Mouse (Mus musculus) stomach, postnatal 0 days (tissue): ENCODE data around the gene Cyth4. TPM values are rescaled to one million over a fixed set of nuclear protein-coding genes. Genes with fewer than 3 reads are reported as not detected.
A peak's percentile ranks its signal among the peaks of the same experiment; 100 is the strongest.

Experiments
- ATAC-seq: fragments of 200-750 bp; cut with Nextera tagmentation; 2 replicates; pipeline ENCODE4 v1.8.0; 2017; ENCODE audit not compliant: low FRiP score, low TSS enrichment
- DNase-seq: peaks from one replicate; pipeline ENCODE4 v3.0.0-alpha.2; 2016; ENCODE audit warnings: low spot score
- H3K27ac ChIP-seq: fragments of 300-500 bp; sonication (generic); replicated peaks from 2 replicates; pipeline ENCODE4 v1.5.1; 2014; ENCODE audit warnings: mild to moderate bottlenecking, control low read depth
- H3K27me3 ChIP-seq: fragments of 300-500 bp; sonication (generic); 2 replicates; pipeline ENCODE4 v1.6.1; 2014; ENCODE audit warnings: low read length; ENCODE audit not compliant: control insufficient read depth, insufficient read depth
- H3K36me3 ChIP-seq: fragments of 300-500 bp; sonication (generic); 2 replicates; pipeline ENCODE4 v1.6.1; 2014; ENCODE audit warnings: low read length, mixed read lengths; ENCODE audit not compliant: control insufficient read depth, insufficient read depth
- H3K4me1 ChIP-seq: fragments of 300-500 bp; sonication (generic); replicated peaks from 2 replicates; pipeline ENCODE4 v1.6.1; 2014; ENCODE audit warnings: antibody characterized with exemption; ENCODE audit not compliant: control insufficient read depth, insufficient read depth
- H3K4me2 ChIP-seq: fragments of 300-500 bp; sonication (generic); replicated peaks from 2 replicates; pipeline ENCODE4 v1.6.1; 2014; ENCODE audit warnings: low read depth, mild to moderate bottlenecking, control low read depth, moderate library complexity
- H3K4me3 ChIP-seq: fragments of 300-500 bp; sonication (generic); 2 replicates; pipeline ENCODE4 v1.5.1; 2014; ENCODE audit warnings: low read depth, low read length, control low read depth
- H3K9ac ChIP-seq: fragments of 300-500 bp; sonication (generic); 2 replicates; pipeline ENCODE4 v1.6.1; 2014; ENCODE audit warnings: mild to moderate bottlenecking, low read length, control low read depth, mixed read lengths
- H3K9me3 ChIP-seq: fragments of 300-500 bp; sonication (generic); 2 replicates; pipeline ENCODE4 v1.6.1; 2016; ENCODE audit warnings: low read length; ENCODE audit not compliant: control insufficient read depth
- CTCF ChIP-seq: IDR thresholded peaks from 2 replicates; pipeline ENCODE4 v1.5.1; 2016; ENCODE audit warnings: antibody characterized with exemption, low read depth, mild to moderate bottlenecking, moderate library complexity
- EP300 ChIP-seq: optimal IDR thresholded peaks from 2 replicates; pipeline ENCODE3; 2016; ENCODE audit warnings: antibody characterized with exemption
- WGBS: fragments of 180-500 bp; shearing (Covaris S2); extraction: QIAGEN DNeasy Blood & Tissue Kit; methylation state at CpG from one replicate; pipeline ENCODE4 v1.1.7; 2014; 5-methylcytosine and 5-hydroxymethylcytosine counted together
- polyA plus RNA-seq: library from polyadenylated mRNA; unstranded; fragments of >200 nt; fragmentation: Nextera tagmentation; extraction: Ambion mirVana; gene quantifications from 2 replicates; pipeline ENCODE4 v1.2.1, GENCODE M21; 2015

Cyth4 gene
- polyA plus RNA-seq, 1 experiment from 2014 or later, result 5.8 TPM

- DNase-seq (peak; percentile 29), ATAC-seq (no peak)
- H3K9me3 ChIP-seq, result no peaks in the 10 kb centered on the region
- no peaks in the 10 kb centered on the region for H3K27me3 ChIP-seq
- H3K27ac ChIP-seq, result no peak overlapping the region
- TF ChIP-seq CTCF (no peak), EP300 (no peak)
- H3K36me3 ChIP-seq, result no peaks in the 10 kb centered on the region
- WGBS, result 58% methylated on average over 6 of the region's 6 CpGs
- no peak overlapping the region for H3K4me2 ChIP-seq
- no peaks in the 10 kb centered on the region for H3K4me1 ChIP-seq
- H3K9ac ChIP-seq, result no peak overlapping the region
- H3K4me3 ChIP-seq, result no peak overlapping the region
Measured at GRCm38 (mm10) chr15:78604255-78604654, 7.4 kb downstream of the Cyth4 start.

DNA sequence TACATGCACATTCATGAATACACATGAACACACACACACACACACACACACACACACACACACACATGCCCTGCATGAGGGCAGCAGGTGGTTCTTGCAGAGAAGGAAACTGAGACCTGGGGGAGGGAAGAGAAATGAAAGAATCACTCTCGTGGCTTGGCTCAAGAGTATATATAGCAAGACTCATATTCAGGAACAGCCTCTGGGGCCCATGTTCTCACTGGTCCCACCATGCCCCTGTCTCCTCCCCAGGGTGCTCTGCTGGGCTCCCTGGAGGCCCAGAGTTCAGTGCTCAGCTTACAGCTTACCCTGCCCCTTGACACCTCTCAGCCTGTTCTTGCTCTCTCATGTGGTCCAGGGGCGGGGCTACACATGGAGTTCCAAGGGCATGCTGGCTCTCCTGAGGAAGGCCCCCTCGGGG lies 8.5 kb downstream of the Cyth4 start:
- no peak for DNase-seq
- WGBS, result 31% methylated on average over 3 of the region's 3 CpGs

DNA sequence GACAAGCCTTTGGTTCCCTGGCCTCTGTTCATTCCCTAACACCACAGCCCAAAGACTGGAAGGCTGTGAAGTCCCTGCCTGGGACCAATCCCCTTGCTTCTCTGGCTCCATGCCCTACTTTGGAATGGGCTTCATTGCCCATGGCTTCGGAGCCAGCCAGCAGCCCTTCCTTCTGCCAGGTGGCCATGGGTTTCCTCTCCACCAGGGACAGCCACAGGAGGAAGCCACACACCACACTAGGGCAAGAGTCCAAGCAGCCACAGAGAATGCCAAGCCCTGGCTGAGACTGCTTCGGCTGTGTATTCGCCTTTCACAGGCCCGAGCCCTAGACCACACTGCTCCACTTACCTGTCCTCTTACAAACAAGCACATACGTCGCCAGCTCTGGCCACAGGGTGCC lies 9.2 kb downstream of the Cyth4 start:
- H3K9ac ChIP-seq, result no peak overlapping the region
- no peaks in the 10 kb centered on the region for H3K36me3 ChIP-seq
- TF ChIP-seq EP300, result no peak
- no peak for TF ChIP-seq CTCF
- no peak overlapping the region for H3K4me2 ChIP-seq
- no peak overlapping the region for H3K4me3 ChIP-seq
- no peaks in the 10 kb centered on the region for H3K9me3 ChIP-seq
- H3K27ac ChIP-seq, result no peak overlapping the region
- ATAC-seq (no peak), DNase-seq (no peak)
- H3K27me3 ChIP-seq, result no peaks in the 10 kb centered on the region
- WGBS, result 69% methylated on average over 6 of the region's 6 CpGs
- H3K4me1 ChIP-seq, result no peaks in the 10 kb centered on the region

More for the DNA sequence above, 8.5 kb downstream of the Cyth4 start:
- H3K27ac ChIP-seq, result no peak overlapping the region
- H3K9me3 ChIP-seq, result no peaks in the 10 kb centered on the region
- H3K4me3 ChIP-seq, result no peak overlapping the region
- no peak for ATAC-seq
- no peak overlapping the region for H3K9ac ChIP-seq
- no peaks in the 10 kb centered on the region for H3K4me1 ChIP-seq
- no peaks in the 10 kb centered on the region for H3K27me3 ChIP-seq
- no peak overlapping the region for H3K4me2 ChIP-seq
- no peaks in the 10 kb centered on the region for H3K36me3 ChIP-seq
- TF ChIP-seq EP300 (no peak), CTCF (no peak)

DNA sequence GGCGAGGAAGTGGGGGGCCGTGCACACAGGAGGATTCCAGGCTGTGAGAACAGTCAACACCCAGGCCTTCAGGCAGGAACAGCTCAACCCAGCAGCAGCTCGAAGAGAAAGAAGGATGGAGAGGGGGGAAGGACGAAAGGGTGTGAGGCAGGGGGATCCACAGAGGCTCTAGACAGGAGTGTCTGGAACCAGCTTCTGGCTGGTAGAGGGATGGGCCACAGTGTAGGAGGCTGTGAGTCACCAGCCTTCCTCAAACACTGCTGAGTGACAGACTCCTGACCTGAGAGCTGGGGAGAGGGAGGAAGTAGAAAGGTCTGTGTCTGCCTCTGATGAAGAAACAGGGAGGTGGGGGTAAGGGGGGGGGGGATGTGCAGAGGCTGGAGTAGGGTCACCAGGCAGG lies 10.6 kb downstream of the Cyth4 start:
- peak; percentile 45 for DNase-seq
- Histone ChIP-seq H3K4me3 (no peak overlapping the region), H3K27me3 (no peaks in the 10 kb centered on the region), H3K4me2 (no peak overlapping the region), H3K27ac (no peak overlapping the region), H3K36me3 (no peaks in the 10 kb centered on the region), H3K9ac (no peak overlapping the region), H3K9me3 (no peaks in the 10 kb centered on the region), H3K4me1 (no peaks in the 10 kb centered on the region)
- TF ChIP-seq CTCF (no peak), EP300 (no peak)
- ATAC-seq, result peak; percentile 84
- 49% methylated on average over 4 of the region's 4 CpGs for WGBS

DNA sequence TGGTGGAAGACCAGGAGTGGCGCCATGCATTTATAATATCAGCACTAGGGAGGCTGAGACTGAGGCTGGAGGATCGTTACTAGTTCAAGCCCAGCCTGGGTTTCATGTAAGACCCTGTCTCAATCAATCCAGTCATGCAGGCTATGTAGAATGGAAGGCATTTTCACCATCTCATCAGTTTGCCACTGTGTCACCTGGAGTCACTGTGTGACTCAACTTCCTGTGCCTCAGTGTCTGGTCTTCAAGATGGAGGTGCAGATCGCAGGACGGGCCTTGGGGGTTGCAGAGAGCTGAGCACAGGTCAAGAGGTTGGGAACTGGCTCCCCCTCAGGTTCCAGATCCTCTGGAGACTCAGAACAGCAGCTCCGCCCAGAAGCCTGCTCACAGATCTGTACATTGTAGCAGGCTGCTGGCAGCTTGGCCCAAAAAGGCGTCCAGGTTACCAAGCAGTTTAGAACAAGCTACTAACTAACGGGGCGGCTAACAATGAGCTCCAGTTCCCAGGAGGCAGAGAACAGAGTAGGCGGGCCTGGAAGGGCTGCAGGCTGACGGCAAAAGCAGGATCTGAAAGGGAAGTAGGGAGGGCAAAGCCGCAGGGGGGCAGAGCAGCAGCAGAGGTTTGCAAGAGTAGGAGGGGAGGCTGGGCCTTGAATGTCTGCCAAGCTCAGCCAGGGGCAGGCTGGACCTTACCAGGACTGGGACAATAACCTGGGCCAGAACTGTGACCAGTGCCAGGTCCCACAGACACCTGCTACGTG lies 14.0 kb downstream of the Cyth4 start:
- ATAC-seq, result no peak
- no peaks in the 10 kb centered on the region for H3K4me1 ChIP-seq

GRCm38 (mm10) chr15:78614536-78614935 lies 17.7 kb downstream of the Cyth4 start:
- no peak overlapping the region for H3K4me2 ChIP-seq
- H3K36me3 ChIP-seq, result no peaks in the 10 kb centered on the region
- no peaks in the 10 kb centered on the region for H3K27me3 ChIP-seq
- no peaks in the 10 kb centered on the region for H3K9me3 ChIP-seq
- ATAC-seq (no peak), DNase-seq (no peak)
- no peak overlapping the region for H3K27ac ChIP-seq
- 85% methylated on average over 7 of the region's 7 CpGs for WGBS
- H3K9ac ChIP-seq, result no peak overlapping the region
- no peak overlapping the region for H3K4me3 ChIP-seq
- TF ChIP-seq EP300 (no peak), CTCF (no peak)
- no peaks in the 10 kb centered on the region for H3K4me1 ChIP-seq

More for the DNA sequence above, 14.0 kb downstream of the Cyth4 start:
- TF ChIP-seq EP300, result no peak
- no peak for TF ChIP-seq CTCF
- no peak overlapping the region for H3K27ac ChIP-seq
- no peaks in the 10 kb centered on the region for H3K27me3 ChIP-seq
- no peak overlapping the region for H3K4me2 ChIP-seq
- no peak for DNase-seq
- no peaks in the 10 kb centered on the region for H3K9me3 ChIP-seq
- H3K4me3 ChIP-seq, result no peak overlapping the region
- no peaks in the 10 kb centered on the region for H3K36me3 ChIP-seq
- no peak overlapping the region for H3K9ac ChIP-seq
- 47% methylated on average over 12 of the region's 12 CpGs for whole genome bisulfite sequencing
